Mouse (Mus musculus) hematopoietic stem cell, adult 5-6 weeks (primary cell): Measurements from ENCODE around the gene Shroom3. TPM values are rescaled to one million over a fixed set of nuclear protein-coding genes. Genes with fewer than 3 reads are reported as not detected.
A peak's percentile ranks its signal among the peaks of the same experiment; 100 is the strongest.

Experiments
- ATAC-seq, 2 experiments: fragments of 125-278 bp in 1 of 2; replicated peaks in 1 of 2; 2 replicates each; pipeline ENCODE4 v1.8.0; 2016 to 2017; ENCODE audit warnings: inconsistent platforms in 2 of 2, mild to moderate bottlenecking in 2 of 2, moderate number of reproducible peaks in 2 of 2, low read depth in 1 of 2, moderate TSS enrichment in 1 of 2; ENCODE audit not compliant: low FRiP score in 2 of 2, poor library complexity in 2 of 2, severe bottlenecking in 2 of 2, insufficient read depth in 1 of 2, low TSS enrichment in 1 of 2
- total RNA-seq: library from RNA; stranded (forward); fragments of 172-1452, 232-1000 nt; gene quantifications from 2 replicates; pipeline ENCODE4 v1.2.3, GENCODE M21; 2017

Shroom3 gene
- total RNA-seq, 1 experiment from 2014 or later = 0.15 TPM

- no peak for ATAC-seq
Observed at GRCm38 (mm10) chr5:92951079-92951478, 267.8 kb downstream of the Shroom3 start.

- no peak for ATAC-seq
Observed at GRCm38 (mm10) chr5:92953865-92954264, 270.6 kb downstream of the Shroom3 start.

- peak; percentile 53 to 72; a peak in 2 of 4 replicates for ATAC-seq
Observed at GRCm38 (mm10) chr5:92954323-92954722, 271.1 kb downstream of the Shroom3 start.

- ATAC-seq = no peak
Observed at GRCm38 (mm10) chr5:92954827-92955475, 271.7 kb downstream of the Shroom3 start.

GRCm38 (mm10) chr5:92959287-92959686 is 276.1 kb downstream of the Shroom3 start:
- no peak for ATAC-seq

- ATAC-seq = no peak
Observed at GRCm38 (mm10) chr5:92959708-92960107, 276.5 kb downstream of the Shroom3 start.

- ATAC-seq = no peak
Observed at GRCm38 (mm10) chr5:92961353-92961752, 278.1 kb downstream of the Shroom3 start.

GRCm38 (mm10) chr5:92961770-92962231 is 278.6 kb downstream of the Shroom3 start:
- no peak for ATAC-seq

- ATAC-seq = peak; percentile 70 to 84
Observed at GRCm38 (mm10) chr5:92964691-92965090, 281.5 kb downstream of the Shroom3 start.

GRCm38 (mm10) chr5:92967143-92967542 is 283.9 kb downstream of the Shroom3 start:
- no peak for ATAC-seq

GRCm38 (mm10) chr5:92967906-92968305 is 284.7 kb downstream of the Shroom3 start:
- ATAC-seq = no peak

GRCm38 (mm10) chr5:92969443-92969842 is 286.2 kb downstream of the Shroom3 start:
- no peak for ATAC-seq

- no peak for ATAC-seq
Observed at GRCm38 (mm10) chr5:92969926-92970325, 286.7 kb downstream of the Shroom3 start.

- ATAC-seq = 0 out of 4 replicates have a peak, but pooled peaks of 1 of the 2 experiments have one; percentile 22
Observed at GRCm38 (mm10) chr5:92970480-92970879, 287.2 kb downstream of the Shroom3 start.

GRCm38 (mm10) chr5:92980393-92980792 is 297.2 kb downstream of the Shroom3 start:
- ATAC-seq = no peak

GRCm38 (mm10) chr5:92980862-92981261 is 297.6 kb downstream of the Shroom3 start:
- ATAC-seq = no peak

GRCm38 (mm10) chr5:92982673-92983072 is 299.4 kb downstream of the Shroom3 start:
- ATAC-seq = no peak

GRCm38 (mm10) chr5:92983942-92984341 is 300.7 kb downstream of the Shroom3 start:
- ATAC-seq = no peak

GRCm38 (mm10) chr5:92984692-92985091 is 301.5 kb downstream of the Shroom3 start:
- no peak for ATAC-seq
